Mouse (Mus musculus) brain, adult 2 months (tissue): ENCODE results near the gene Slc4a7.

ENCODE experiments used
- DNase-seq: peaks from one replicate; pipeline ENCODE4 v3.0.0; 2011; ENCODE audit warnings: low read depth, low spot score

The Slc4a7 gene

GRCm38 (mm10) chr14:14701710-14702329 lies at the start of gene Slc4a7:
Gene Slc4a7 (plus strand): TSS chr14:14702279.
- DNase-seq = no peak

- DNase-seq = no peak
These were observed 31.5 kb upstream of the Slc4a7 start for GRCm38 (mm10) chr14:14670597-14670996.

- no peak for DNase-seq
These were observed 20.5 kb upstream of the Slc4a7 start for GRCm38 (mm10) chr14:14681611-14682010.

- DNase-seq = no peak
These were observed 17.3 kb upstream of the Slc4a7 start for GRCm38 (mm10) chr14:14684771-14685170.

GRCm38 (mm10) chr14:14686101-14686551 lies 16.0 kb upstream of the Slc4a7 start:
- DNase-seq = peak; percentile 86

GRCm38 (mm10) chr14:14687258-14687890 lies 14.7 kb upstream of the Slc4a7 start:
- no peak for DNase-seq

- peak; percentile 99 for DNase-seq
These were observed 593 bp downstream of the Slc4a7 start for GRCm38 (mm10) chr14:14702399-14703345.

GRCm38 (mm10) chr14:14703346-14703871 lies 1.3 kb downstream of the Slc4a7 start:
- DNase-seq = peak; percentile 54

- DNase-seq = no peak
These were observed 2.6 kb downstream of the Slc4a7 start for GRCm38 (mm10) chr14:14704651-14705050.

GRCm38 (mm10) chr14:14705126-14705525 lies 3.0 kb downstream of the Slc4a7 start:
- DNase-seq = no peak

- DNase-seq = no peak
These were observed 4.3 kb downstream of the Slc4a7 start for GRCm38 (mm10) chr14:14706381-14706780.

- no peak for DNase-seq
These were observed 5.0 kb downstream of the Slc4a7 start for GRCm38 (mm10) chr14:14707061-14707460.

- DNase-seq = no peak
These were observed 6.9 kb downstream of the Slc4a7 start for GRCm38 (mm10) chr14:14709021-14709420.

- peak; percentile 67 for DNase-seq
These were observed 12.1 kb downstream of the Slc4a7 start for GRCm38 (mm10) chr14:14714130-14714529.

- DNase-seq = no peak
These were observed 13.7 kb downstream of the Slc4a7 start for GRCm38 (mm10) chr14:14715794-14716193.

- no peak for DNase-seq
These were observed 14.8 kb downstream of the Slc4a7 start for GRCm38 (mm10) chr14:14716843-14717242.

- no peak for DNase-seq
These were observed 16.5 kb downstream of the Slc4a7 start for GRCm38 (mm10) chr14:14718556-14718955.

GRCm38 (mm10) chr14:14781169-14781568 lies 79.1 kb downstream of the Slc4a7 start:
- no peak for DNase-seq

- no peak for DNase-seq
These were observed 82.1 kb downstream of the Slc4a7 start for GRCm38 (mm10) chr14:14784223-14784622.

- DNase-seq = no peak
These were observed 84.9 kb downstream of the Slc4a7 start for GRCm38 (mm10) chr14:14786979-14787378.

- no peak for DNase-seq
These were observed 87.9 kb downstream of the Slc4a7 start for GRCm38 (mm10) chr14:14789840-14790470.
